Mouse (Mus musculus): Measurements from ENCODE around the gene Phactr1.

The Phactr1 gene

GRCm38 (mm10) chr13:42976144-42976543 is 295.7 kb downstream of the Phactr1 start:
- DNase-seq (ENCODE audit: low spot score), result no peak

DNA sequence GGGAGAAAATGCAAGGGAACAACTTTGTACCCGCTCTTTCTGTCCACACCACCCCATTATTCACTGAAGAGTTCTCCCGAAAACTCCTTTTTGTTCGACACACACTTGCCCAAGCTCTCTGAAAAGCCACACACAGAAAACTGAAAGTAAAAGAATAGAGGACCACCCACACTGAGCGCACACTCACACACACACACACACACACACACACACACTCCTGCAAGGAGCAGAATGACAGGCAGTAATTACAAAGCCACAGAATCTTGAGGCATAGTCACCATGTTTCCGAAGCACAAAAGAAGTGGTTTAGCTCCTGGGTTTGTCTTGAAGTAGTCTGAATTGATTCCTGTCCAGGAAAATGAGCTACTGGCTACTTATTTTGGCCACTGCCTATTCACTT is 296.5 kb downstream of the Phactr1 start:
- no peak for DNase-seq (ENCODE audit: low spot score)

GRCm38 (mm10) chr13:42980581-42980980 is 300.2 kb downstream of the Phactr1 start:
- no peak for DNase-seq (ENCODE audit: low spot score)

DNA sequence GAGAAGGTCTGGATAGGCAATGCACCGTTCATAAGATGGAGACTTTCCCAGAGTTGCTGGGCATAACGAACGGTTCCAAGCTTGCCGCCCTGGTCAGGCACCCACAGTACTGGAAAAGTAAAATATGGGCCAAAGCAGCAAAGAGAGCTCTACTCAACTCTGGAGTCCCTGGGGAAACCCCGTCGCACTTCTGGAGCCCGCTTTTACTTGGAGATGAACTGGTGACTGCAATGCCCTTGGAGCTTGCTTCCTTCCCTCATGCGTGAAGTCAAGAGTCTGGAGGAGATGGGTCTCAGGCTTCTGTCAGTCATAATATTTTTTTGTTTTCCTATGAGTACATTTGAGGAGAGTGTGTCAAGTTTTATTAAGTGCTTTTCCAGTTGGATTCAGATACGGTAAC is 302.2 kb downstream of the Phactr1 start:
- DNase-seq (ENCODE audit: low spot score), result no peak

GRCm38 (mm10) chr13:42985806-42986205 is 305.4 kb downstream of the Phactr1 start:
- DNase-seq (ENCODE audit: low spot score), result no peak

- no peak for DNase-seq (ENCODE audit: low spot score)
These were observed 307.6 kb downstream of the Phactr1 start for GRCm38 (mm10) chr13:42987931-42988579.

- DNase-seq (ENCODE audit: low spot score), result no peak
These were observed 309.1 kb downstream of the Phactr1 start for GRCm38 (mm10) chr13:42989481-42989880.

GRCm38 (mm10) chr13:42990051-42990450 is 309.6 kb downstream of the Phactr1 start:
- DNase-seq (ENCODE audit: low spot score), result no peak

DNA sequence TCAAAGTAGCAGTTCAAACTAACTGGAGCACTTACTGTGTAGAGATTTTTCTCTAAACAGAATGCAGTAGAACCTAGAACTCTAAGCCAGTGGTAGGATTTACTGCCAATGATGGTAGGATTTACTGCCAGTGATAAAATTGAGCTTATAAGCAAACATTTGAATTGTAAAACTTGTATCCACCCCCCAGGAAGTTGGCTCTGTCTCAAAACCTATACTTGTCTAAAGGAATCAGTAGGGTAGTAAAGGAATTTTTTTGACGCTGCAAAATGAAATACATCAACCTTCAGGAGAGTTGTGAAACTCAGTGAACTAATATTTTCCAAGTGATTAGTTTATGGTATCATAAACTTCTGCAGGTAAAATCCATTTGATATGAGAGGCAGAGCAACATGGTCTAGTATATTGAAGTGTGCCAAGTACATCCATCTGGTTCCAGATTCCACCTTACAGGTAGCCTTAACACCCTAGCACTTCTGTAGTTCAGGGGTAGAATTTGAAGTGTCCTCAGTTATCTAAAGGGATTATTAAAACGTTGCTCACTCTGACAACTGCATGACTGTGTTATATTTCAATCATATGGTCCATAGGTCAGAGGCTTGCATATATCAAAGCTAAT is 310.2 kb downstream of the Phactr1 start:
- no peak for DNase-seq (ENCODE audit: low spot score)

GRCm38 (mm10) chr13:42991164-42991563 is 310.7 kb downstream of the Phactr1 start:
- DNase-seq (ENCODE audit: low spot score), result no peak

DNA sequence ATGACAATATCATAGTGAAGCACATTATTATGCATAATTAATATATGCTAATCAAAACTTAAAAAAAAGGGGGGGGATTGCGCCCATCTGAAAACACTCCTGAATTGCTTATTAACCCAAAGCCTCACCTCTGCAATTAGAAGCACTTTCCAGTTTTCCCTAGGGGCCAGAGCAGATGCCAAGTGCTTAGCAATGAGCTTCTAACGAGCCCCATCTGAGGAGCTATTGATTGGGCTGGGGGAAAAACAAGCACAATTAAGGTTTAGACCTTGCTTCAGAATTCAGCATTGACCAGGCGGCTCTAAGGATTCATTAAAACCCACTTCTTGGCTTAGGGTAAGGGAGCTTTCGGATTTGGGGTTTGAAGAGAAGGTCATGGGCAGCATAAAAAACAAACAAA is 311.9 kb downstream of the Phactr1 start:
- DNase-seq (ENCODE audit: low spot score), result no peak

- no peak for DNase-seq (ENCODE audit: low spot score)
These were observed 313.9 kb downstream of the Phactr1 start for GRCm38 (mm10) chr13:42994276-42994675.

GRCm38 (mm10) chr13:42996188-42996587 is 315.8 kb downstream of the Phactr1 start:
- no peak for DNase-seq (ENCODE audit: low spot score)

DNA sequence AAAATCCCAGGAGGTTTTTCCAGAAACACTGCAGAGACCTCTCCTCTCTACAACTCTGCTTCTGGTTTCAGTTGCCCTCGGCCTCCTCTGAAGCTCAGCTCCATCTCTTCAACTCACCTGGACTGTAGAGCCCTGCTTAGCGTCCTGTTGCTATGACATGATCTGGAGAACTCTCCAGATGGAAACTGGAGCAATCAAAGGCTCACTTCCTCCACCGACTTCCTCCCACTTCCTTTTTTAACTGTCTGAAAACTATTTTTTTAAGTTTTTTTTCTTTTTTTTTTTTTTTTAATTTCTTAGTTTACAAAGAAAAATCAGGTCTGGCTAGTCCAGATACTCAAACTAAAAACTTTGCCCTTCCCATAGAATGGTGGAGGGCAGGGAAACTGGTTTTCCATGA is 318.9 kb downstream of the Phactr1 start:
- DNase-seq (ENCODE audit: low spot score), result no peak

- no peak for DNase-seq (ENCODE audit: low spot score)
These were observed 324.7 kb downstream of the Phactr1 start for GRCm38 (mm10) chr13:43005131-43005579.

GRCm38 (mm10) chr13:43008466-43008865 is 328.0 kb downstream of the Phactr1 start:
- DNase-seq (ENCODE audit: low spot score), result no peak

DNA sequence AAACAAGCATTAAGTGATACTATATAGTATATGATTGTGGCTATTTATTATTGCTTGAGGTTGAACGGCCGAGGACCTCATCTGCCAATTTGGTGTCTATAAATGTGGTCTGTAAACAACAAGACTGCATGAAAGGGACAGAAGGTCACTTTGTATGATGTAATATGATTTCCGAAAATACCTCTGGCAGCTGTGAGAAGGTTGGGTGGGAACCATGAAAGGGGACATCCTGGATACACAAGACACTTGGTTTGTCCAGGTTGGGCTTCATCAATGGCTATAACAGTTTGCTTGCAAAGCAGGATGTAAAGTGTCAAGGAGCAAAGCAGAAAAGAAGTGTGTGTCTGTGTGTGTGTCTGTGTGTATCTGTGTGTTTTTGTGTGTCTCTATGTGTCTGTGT is 329.2 kb downstream of the Phactr1 start:
- no peak for DNase-seq (ENCODE audit: low spot score)

DNA sequence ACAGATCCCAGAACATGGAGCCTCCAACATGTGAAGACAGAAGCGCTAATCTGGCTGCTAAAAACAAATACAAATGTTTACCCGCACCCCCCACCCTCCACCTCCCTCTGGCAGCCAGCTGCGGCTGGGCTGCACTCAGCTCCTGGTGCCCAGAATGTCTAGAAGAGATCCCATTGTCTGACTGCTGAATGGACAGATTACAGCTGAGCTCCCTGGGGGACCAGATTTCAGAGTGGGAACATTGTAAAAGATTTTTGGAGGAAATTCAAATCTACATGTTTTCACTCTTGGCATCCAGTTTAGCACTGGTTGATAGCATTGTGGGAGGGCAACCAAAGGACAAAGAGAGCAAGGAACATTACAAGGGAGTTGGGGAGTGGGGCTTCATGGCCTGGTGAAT is 331.1 kb downstream of the Phactr1 start:
- no peak for DNase-seq (ENCODE audit: low spot score)

DNA sequence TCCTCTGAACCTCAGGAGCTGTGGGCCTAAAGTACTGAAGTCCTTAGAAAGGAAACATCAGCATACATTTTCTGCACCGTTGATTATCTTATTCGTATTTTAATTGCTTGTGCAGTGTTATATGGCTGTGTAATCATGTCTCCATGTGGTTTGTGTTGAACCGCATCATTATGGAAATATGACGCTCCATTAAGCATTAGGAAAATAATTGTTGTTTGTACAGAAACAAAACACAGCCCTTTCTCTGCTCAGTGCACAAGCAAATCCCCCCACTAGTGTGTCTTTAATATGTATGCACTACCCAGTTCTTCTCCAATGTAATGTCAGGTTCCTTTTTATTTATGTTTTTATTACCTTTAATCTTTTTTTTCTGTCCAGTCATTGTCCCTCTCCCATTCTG is 333.6 kb downstream of the Phactr1 start:
- DNase-seq (ENCODE audit: low spot score), result no peak

DNA sequence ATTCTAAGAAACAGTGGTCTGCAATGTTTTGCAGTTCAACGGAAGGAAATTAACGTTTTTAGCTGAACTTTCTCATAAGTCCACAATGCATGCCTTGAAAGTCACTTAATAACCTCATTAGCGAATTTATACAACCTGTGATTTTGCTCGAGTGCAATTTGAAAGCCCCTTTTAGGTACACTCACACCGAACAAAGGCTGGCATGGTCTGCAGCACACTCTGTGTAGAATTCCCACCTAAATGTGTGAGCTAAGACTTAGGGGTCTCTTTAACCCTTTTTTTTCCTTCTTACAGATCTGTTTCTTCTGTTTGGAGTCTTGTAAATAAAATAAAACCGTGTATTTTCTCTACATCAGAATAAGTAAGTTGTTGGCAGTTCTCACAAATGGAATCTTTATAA is 335.3 kb downstream of the Phactr1 start:
- DNase-seq (ENCODE audit: low spot score), result no peak

DNA sequence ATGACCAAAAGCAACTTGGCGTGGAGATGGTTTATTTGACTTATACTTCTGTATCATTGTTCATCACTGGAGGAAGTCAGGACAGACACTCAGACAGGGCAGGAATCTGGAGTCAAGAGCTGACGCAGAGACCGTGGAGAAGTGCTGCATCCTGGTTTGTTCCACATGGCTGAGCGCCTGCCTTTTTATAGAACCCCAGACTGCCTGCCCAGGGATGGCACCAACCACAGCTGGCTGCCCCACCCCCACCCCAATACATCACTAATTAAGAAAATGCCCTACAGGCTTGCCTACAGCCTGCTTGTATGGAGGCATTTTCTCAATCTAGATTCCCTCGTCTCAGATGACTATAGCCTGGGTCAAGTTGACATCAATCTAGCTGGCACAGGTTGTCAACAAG is 338.4 kb downstream of the Phactr1 start:
- no peak for DNase-seq (ENCODE audit: low spot score)

DNA sequence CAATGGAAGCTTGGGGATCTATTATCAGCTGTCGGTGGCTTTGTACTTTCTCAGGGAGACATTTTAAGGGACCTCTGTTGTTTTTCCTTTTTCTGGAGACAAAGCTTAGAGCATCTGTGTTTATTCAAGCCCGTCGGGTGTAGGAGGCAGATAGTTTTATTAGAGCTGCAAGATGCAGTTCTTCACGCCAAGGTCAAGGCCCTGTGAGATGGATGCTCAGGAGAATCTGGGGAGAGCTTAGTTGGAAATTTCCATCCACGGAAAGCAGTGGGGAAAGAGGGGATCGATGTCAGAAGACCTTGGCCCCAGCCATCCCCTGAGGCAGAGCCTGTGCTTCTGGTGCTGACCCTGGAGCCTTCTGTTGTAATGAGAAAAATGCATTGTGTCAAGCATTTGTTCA is 340.6 kb downstream of the Phactr1 start:
- no peak for DNase-seq (ENCODE audit: low spot score)

DNA sequence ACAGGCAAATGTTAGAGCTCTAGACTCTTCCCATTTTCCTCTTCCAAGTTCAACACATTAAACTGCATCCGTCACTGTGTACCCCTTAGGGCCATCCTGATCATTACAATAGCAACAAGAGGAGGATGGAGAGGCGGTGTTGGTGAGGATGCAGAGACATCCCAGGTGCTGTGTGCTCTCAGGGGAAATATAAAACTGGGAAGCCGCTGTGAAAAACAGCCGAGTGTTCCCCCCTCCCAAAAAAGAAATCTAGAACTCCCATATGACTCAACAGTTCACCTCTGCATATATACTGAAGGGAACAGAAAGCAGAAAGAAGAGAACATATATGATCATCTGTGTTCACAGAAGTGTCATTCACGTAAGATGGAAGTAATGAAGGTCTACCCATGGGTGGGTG is 342.6 kb downstream of the Phactr1 start:
- no peak for DNase-seq (ENCODE audit: low spot score)

GRCm38 (mm10) chr13:43027568-43027967 is 347.1 kb downstream of the Phactr1 start:
- DNase-seq (ENCODE audit: low spot score), result no peak

All from c-Kit-positive CD71-positive TER-119-positive erythroid progenitor cells, embryonic 14.5 days (primary cell).